10 mouse cellular contexts compared by ENCODE assay signal in genomic region chr11:90036416-90036815, GRCm38 (mm10). TPM values are rescaled to one million over a fixed set of nuclear protein-coding genes. Genes with fewer than 3 reads are reported as not detected.
DNase-seq lines count a peak whose midpoint lies in the region; ATAC-seq and TF ChIP-seq lines count a peak whose summit lies in the region.
"Had no signal": no experiment of that assay in that cellular context is flagged by ENCODE, and none has a peak within 500 bp of the region (broad histone marks: within the 10 kb centered on the region; RNA-seq: fewer than 3 reads in every experiment).

No protein-coding gene starts in this region.

- no peak overlapping the region for H3K4me2 ChIP-seq in kidney, embryonic 15.5 days
- H3K4me2 ChIP-seq: heart, embryonic 11.5 days; hindbrain, embryonic 15.5 days had no signal

- H3K4me3 ChIP-seq in kidney, adult 2 months (ENCODE audit: insufficient read depth, low read depth, low read length), result no peak overlapping the region
- H3K4me3 ChIP-seq in kidney, embryonic 15.5 days (replicated peaks), result no peak overlapping the region
- H3K4me3 ChIP-seq in testis, adult 2 months (ENCODE audit: control insufficient read depth, low read depth, low read length), result no peak overlapping the region
- H3K4me3 ChIP-seq: hindbrain, embryonic 15.5 days; myocyte had no signal

- 0 out of 2 replicates have a peak, but pooled peaks cover 7% of the 10 kb centered on the region for H3K9me3 ChIP-seq in kidney, embryonic 15.5 days (replicated peaks)
- H3K9me3 ChIP-seq: hindbrain, embryonic 15.5 days had no signal

- H3K36me3 ChIP-seq in kidney, adult 2 months (ENCODE audit: control insufficient read depth, insufficient read depth, low read length), result no peaks in the 10 kb centered on the region
- H3K36me3 ChIP-seq in kidney, embryonic 15.5 days, result peaks cover 13% of the 10 kb centered on the region
- no peaks in the 10 kb centered on the region for H3K36me3 ChIP-seq in testis, adult 2 months (ENCODE audit: control insufficient read depth, insufficient read depth, low read length)

- no peak for ATAC-seq in kidney, embryonic 15.5 days (replicated peaks; ENCODE audit: low FRiP score)

- H3K9ac ChIP-seq in kidney, embryonic 15.5 days, result no peak overlapping the region
- H3K9ac ChIP-seq: hindbrain, embryonic 15.5 days had no signal

- WGBS in kidney, adult 2 months, result 92% methylated on average over 4 of the region's 4 CpGs
- 91% methylated on average over 4 of the region's 4 CpGs for WGBS in kidney, embryonic 15.5 days

- peak; percentile 31; the same call in 1 of the 2 replicates for TF ChIP-seq CTCF in kidney, adult 2 months (conservative IDR thresholded peaks at IDR 0.05; ENCODE audit: insufficient read depth, insufficient read length, low read depth, low read length)
- TF ChIP-seq CTCF in testis, adult 2 months (IDR thresholded peaks at IDR 0.05; ENCODE audit: control insufficient read depth, insufficient read depth, insufficient replicate concordance, low read depth, low read length), result peak; percentile 60; the same call in 1 of the 2 replicates

- DNase-seq in kidney, adult 2 months, result no peak
- DNase-seq in testis, postnatal 10 days (ENCODE audit: low spot score), result no peak
- peak; percentile 80 for DNase-seq in ZHBTc4 (ENCODE audit: low read depth, low spot score)
- DNase-seq in retina, embryonic 14.5 days (ENCODE audit: low spot score), result no peak
- DNase-seq in urinary bladder, postnatal 36 days (ENCODE audit: low spot score in 2 of 2), result no peak

- no peak overlapping the region for H3K27ac ChIP-seq in kidney, adult 2 months (ENCODE audit: insufficient read depth, low read depth, low read length)
- H3K27ac ChIP-seq in kidney, embryonic 15.5 days, result no peak overlapping the region
- no peak overlapping the region for H3K27ac ChIP-seq in testis, adult 2 months (ENCODE audit: control insufficient read depth, insufficient read depth, low read depth, low read length)
- H3K27ac ChIP-seq: hindbrain, embryonic 15.5 days had no signal

- peaks cover 2% of the 10 kb centered on the region; the same call in 1 of the 2 replicates for H3K27me3 ChIP-seq in kidney, adult 2 months (replicated peaks; ENCODE audit: control insufficient read depth, insufficient read depth, low read length)
- H3K27me3 ChIP-seq in kidney, embryonic 15.5 days, result peaks cover 10% of the 10 kb centered on the region
- H3K27me3 ChIP-seq in testis, adult 2 months (ENCODE audit: control insufficient read depth, insufficient read depth, low read length), result no peaks in the 10 kb centered on the region

- H3K4me1 ChIP-seq in kidney, adult 2 months (ENCODE audit: control insufficient read depth, insufficient read depth, low read length), result no peaks in the 10 kb centered on the region
- peaks cover 19% of the 10 kb centered on the region for H3K4me1 ChIP-seq in kidney, embryonic 15.5 days
- peaks cover 2% of the 10 kb centered on the region; the same call in 1 of the 2 replicates for H3K4me1 ChIP-seq in testis, adult 2 months (ENCODE audit: control insufficient read depth, insufficient read depth, low read length)

- TF ChIP-seq POLR2A in kidney, adult 2 months (IDR thresholded peaks at IDR 0.05; ENCODE audit: low read depth, low read length), result no peak
- no peak for TF ChIP-seq POLR2A in testis, adult 2 months (IDR thresholded peaks at IDR 0.05; ENCODE audit: control insufficient read depth, low read depth, low read length)

RNA-seq across cellular contexts. Expression of gene Tmem100, which starts 6.3 kb away (rescaled TPM):
- 1.5 and 1.8 TPM in 2 replicates for polyA plus RNA-seq in kidney, adult 2 months (2012; rRNA removed)
- 21.9 and 24.4 TPM in 2 replicates for polyA plus RNA-seq in kidney, embryonic 15.5 days (2015; fragmentation: Nextera tagmentation; extraction: Ambion mirVana)
- polyA plus RNA-seq in testis, adult 2 months (2012; rRNA removed), result 0.57 and 0.69 TPM in 2 replicates
- polyA plus RNA-seq: myocyte had no signal

RNA-seq across cellular contexts. Expression of gene Pctp, which starts 33.7 kb away (rescaled TPM):
- 8.7 and 12.3 TPM in 2 replicates for polyA plus RNA-seq in kidney, adult 2 months (2012; rRNA removed)
- polyA plus RNA-seq in kidney, embryonic 15.5 days (2015; fragmentation: Nextera tagmentation; extraction: Ambion mirVana), result 12.1 and 13.1 TPM in 2 replicates
- polyA plus RNA-seq in testis, adult 2 months (2012; rRNA removed), result 5.6 and 5.7 TPM in 2 replicates
